Mouse (Mus musculus): ENCODE measurements at regions not wholly inside any gene's neighbourhood (a gene's known extent, or its start where the extent isn't known, plus 50 kb on each side); places are given as distances from the start of the nearest gene placed in this dataset.

- no peak for TF ChIP-seq POLR2A (IDR thresholded peaks at IDR 0.05; ENCODE audit: low read depth, low read length)
- no peak for TF ChIP-seq CTCF (IDR thresholded peaks at IDR 0.05; ENCODE audit: extremely low read depth, insufficient read depth, insufficient read length, insufficient replicate concordance)
These were observed 183.6 kb upstream of the Foxn2 start for GRCm38 (mm10) chr17:88256599-88257544.
